Mouse (Mus musculus): ENCODE measurements around the gene Ccdc141. TPM values are rescaled to one million over a fixed set of nuclear protein-coding genes. Genes with fewer than 3 reads are reported as not detected.

The Ccdc141 gene
- polyA plus RNA-seq, 1 experiment = 0.16 TPM

- TF ChIP-seq POLR2A (IDR thresholded peaks at IDR 0.05; ENCODE audit: borderline replicate concordance, low read depth, low read length) (no peak), CTCF (IDR thresholded peaks at IDR 0.05; ENCODE audit: low read depth, low read length) (no peak)
- Histone ChIP-seq H3K4me3 (ENCODE audit: insufficient read depth, low read length) (no peak overlapping the region), H3K27ac (ENCODE audit: insufficient read depth, low read depth, low read length) (no peak overlapping the region), H3K4me1 (ENCODE audit: control insufficient read depth, insufficient read depth, low read length) (peaks cover 2% of the 10 kb centered on the region; the same call in 1 of the 2 replicates)
Observed at GRCm38 (mm10) chr2:77177472-77177871, 7.0 kb upstream of the Ccdc141 start.

GRCm38 (mm10) chr2:77176413-77176812 lies 6.0 kb upstream of the Ccdc141 start:
- H3K4me3 ChIP-seq (ENCODE audit: insufficient read depth, low read length) = no peak overlapping the region
- TF ChIP-seq POLR2A (IDR thresholded peaks at IDR 0.05; ENCODE audit: borderline replicate concordance, low read depth, low read length) = no peak
- TF ChIP-seq CTCF (IDR thresholded peaks at IDR 0.05; ENCODE audit: low read depth, low read length) = no peak
- H3K27ac ChIP-seq (ENCODE audit: insufficient read depth, low read depth, low read length) = no peak overlapping the region
- H3K4me1 ChIP-seq (ENCODE audit: control insufficient read depth, insufficient read depth, low read length) = peaks cover 2% of the 10 kb centered on the region; the same call in 1 of the 2 replicates

- TF ChIP-seq POLR2A (IDR thresholded peaks at IDR 0.05; ENCODE audit: borderline replicate concordance, low read depth, low read length) = no peak
- no peak for TF ChIP-seq CTCF (IDR thresholded peaks at IDR 0.05; ENCODE audit: low read depth, low read length)
- no peak overlapping the region for H3K4me3 ChIP-seq (ENCODE audit: insufficient read depth, low read length)
- H3K27ac ChIP-seq (ENCODE audit: insufficient read depth, low read depth, low read length) = no peak overlapping the region
- peaks cover 2% of the 10 kb centered on the region; the same call in 1 of the 2 replicates for H3K4me1 ChIP-seq (ENCODE audit: control insufficient read depth, insufficient read depth, low read length)
Observed at GRCm38 (mm10) chr2:77175411-77175810, 5.0 kb upstream of the Ccdc141 start.

GRCm38 (mm10) chr2:77174313-77174712 lies 3.9 kb upstream of the Ccdc141 start:
- Histone ChIP-seq H3K4me1 (ENCODE audit: control insufficient read depth, insufficient read depth, low read length) (peaks cover 2% of the 10 kb centered on the region; the same call in 1 of the 2 replicates), H3K4me3 (ENCODE audit: insufficient read depth, low read length) (no peak overlapping the region), H3K27ac (ENCODE audit: insufficient read depth, low read depth, low read length) (no peak overlapping the region)
- TF ChIP-seq CTCF (IDR thresholded peaks at IDR 0.05; ENCODE audit: low read depth, low read length) (no peak), POLR2A (IDR thresholded peaks at IDR 0.05; ENCODE audit: borderline replicate concordance, low read depth, low read length) (no peak)

- peaks cover 2% of the 10 kb centered on the region; the same call in 1 of the 2 replicates for H3K4me1 ChIP-seq (ENCODE audit: control insufficient read depth, insufficient read depth, low read length)
- TF ChIP-seq CTCF (IDR thresholded peaks at IDR 0.05; ENCODE audit: low read depth, low read length) (no peak), POLR2A (IDR thresholded peaks at IDR 0.05; ENCODE audit: borderline replicate concordance, low read depth, low read length) (no peak)
- H3K4me3 ChIP-seq (ENCODE audit: insufficient read depth, low read length) = no peak overlapping the region
- H3K27ac ChIP-seq (ENCODE audit: insufficient read depth, low read depth, low read length) = no peak overlapping the region
Observed at GRCm38 (mm10) chr2:77173821-77174220, 3.4 kb upstream of the Ccdc141 start.

- no peak overlapping the region for H3K27ac ChIP-seq (ENCODE audit: insufficient read depth, low read depth, low read length)
- H3K4me1 ChIP-seq (ENCODE audit: control insufficient read depth, insufficient read depth, low read length) = peaks cover 2% of the 10 kb centered on the region; the same call in 1 of the 2 replicates
- H3K4me3 ChIP-seq (ENCODE audit: insufficient read depth, low read length) = no peak overlapping the region
- TF ChIP-seq POLR2A (IDR thresholded peaks at IDR 0.05; ENCODE audit: borderline replicate concordance, low read depth, low read length) = no peak
- no peak for TF ChIP-seq CTCF (IDR thresholded peaks at IDR 0.05; ENCODE audit: low read depth, low read length)
Observed at GRCm38 (mm10) chr2:77173366-77173765, 2.9 kb upstream of the Ccdc141 start.

- H3K4me1 ChIP-seq (ENCODE audit: control insufficient read depth, insufficient read depth, low read length) = peaks cover 2% of the 10 kb centered on the region; the same call in 1 of the 2 replicates
- no peak overlapping the region for H3K4me3 ChIP-seq (ENCODE audit: insufficient read depth, low read length)
- H3K27ac ChIP-seq (ENCODE audit: insufficient read depth, low read depth, low read length) = no peak overlapping the region
- TF ChIP-seq POLR2A (IDR thresholded peaks at IDR 0.05; ENCODE audit: borderline replicate concordance, low read depth, low read length) (no peak), CTCF (IDR thresholded peaks at IDR 0.05; ENCODE audit: low read depth, low read length) (no peak)
Observed at GRCm38 (mm10) chr2:77172241-77172671, 1.8 kb upstream of the Ccdc141 start.

GRCm38 (mm10) chr2:77171444-77172240 lies 1.2 kb upstream of the Ccdc141 start:
- Histone ChIP-seq H3K4me3 (ENCODE audit: insufficient read depth, low read length) (no peak overlapping the region), H3K4me1 (ENCODE audit: control insufficient read depth, insufficient read depth, low read length) (peaks cover 2% of the 10 kb centered on the region; the same call in 1 of the 2 replicates), H3K27ac (ENCODE audit: insufficient read depth, low read depth, low read length) (no peak overlapping the region)
- TF ChIP-seq POLR2A (IDR thresholded peaks at IDR 0.05; ENCODE audit: borderline replicate concordance, low read depth, low read length) (no peak), CTCF (IDR thresholded peaks at IDR 0.05; ENCODE audit: low read depth, low read length) (no peak)

GRCm38 (mm10) chr2:77169916-77170632 lies 362 bp downstream of the Ccdc141 start:
- TF ChIP-seq CTCF (IDR thresholded peaks at IDR 0.05; ENCODE audit: low read depth, low read length) = no peak
- Histone ChIP-seq H3K4me3 (ENCODE audit: insufficient read depth, low read length) (peak overlapping the region; percentile 63), H3K4me1 (ENCODE audit: control insufficient read depth, insufficient read depth, low read length) (no peaks in the 10 kb centered on the region), H3K27ac (ENCODE audit: insufficient read depth, low read depth, low read length) (no peak overlapping the region)

GRCm38 (mm10) chr2:77169218-77169617 lies 1.2 kb downstream of the Ccdc141 start:
- no peak overlapping the region for H3K27ac ChIP-seq (ENCODE audit: insufficient read depth, low read depth, low read length)
- H3K4me1 ChIP-seq (ENCODE audit: control insufficient read depth, insufficient read depth, low read length) = no peaks in the 10 kb centered on the region
- TF ChIP-seq CTCF (IDR thresholded peaks at IDR 0.05; ENCODE audit: low read depth, low read length) = no peak
- TF ChIP-seq POLR2A (IDR thresholded peaks at IDR 0.05; ENCODE audit: borderline replicate concordance, low read depth, low read length) = no peak
- H3K4me3 ChIP-seq (ENCODE audit: insufficient read depth, low read length) = no peak overlapping the region
